ENCODE assay signal across 28 mouse cellular contexts in genomic region chr2:168526547-168527429, GRCm38 (mm10).
DNase-seq lines count a peak whose midpoint lies in the region; ATAC-seq lines count a peak whose summit lies in the region.
"Had no signal": no experiment of that assay in that cellular context is flagged by ENCODE, and none has a peak within 500 bp of the region (broad histone marks: within the 10 kb centered on the region; RNA-seq: fewer than 3 reads in every experiment).

No protein-coding gene starts in this region.

- H3K9ac ChIP-seq in limb, embryonic 13.5 days: no peak overlapping the region
- H3K9ac ChIP-seq: embryonic facial prominence, embryonic 12.5 days; forebrain, embryonic 13.5 days; heart, embryonic 15.5 days; hindbrain, embryonic 13.5 days; kidney, embryonic 15.5 days; liver, embryonic 12.5 days had no signal

- peaks cover 12% of the 10 kb centered on the region; the same call in 1 of the 2 replicates for H3K36me3 ChIP-seq in limb, embryonic 13.5 days
- H3K36me3 ChIP-seq: embryonic facial prominence, embryonic 12.5 days; kidney, embryonic 15.5 days; liver, embryonic 12.5 days; midbrain, embryonic 10.5 days had no signal

- H3K27ac ChIP-seq in limb, embryonic 13.5 days: 0 out of 2 replicates have a peak overlapping the region, but pooled peaks have one; percentile 28
- H3K27ac ChIP-seq: embryonic facial prominence, embryonic 12.5 days; heart, adult 2 months; kidney, embryonic 15.5 days; left cerebral cortex, adult 2 months; liver, embryonic 12.5 days had no signal

- H3K27me3 ChIP-seq in limb, embryonic 13.5 days: peaks cover 5% of the 10 kb centered on the region; the same call in 1 of the 2 replicates
- H3K27me3 ChIP-seq: embryonic facial prominence, embryonic 12.5 days; forebrain, embryonic 13.5 days; heart, embryonic 15.5 days had no signal

- H3K9me3 ChIP-seq in limb, embryonic 13.5 days: 0 out of 2 replicates have a peak, but pooled peaks cover 7% of the 10 kb centered on the region
- H3K9me3 ChIP-seq: embryonic facial prominence, embryonic 12.5 days; heart, embryonic 15.5 days; kidney, embryonic 15.5 days; liver, embryonic 12.5 days; midbrain, embryonic 10.5 days had no signal

- WGBS in limb, embryonic 13.5 days: 58% methylated on average over 18 of the region's 18 CpGs

- ATAC-seq in limb, embryonic 13.5 days (ENCODE audit: low FRiP score, low read depth): no peak
- ATAC-seq: forebrain, embryonic 13.5 days; inflammation-experienced regulatory T-cells, adult 6 months; liver, embryonic 12.5 days had no signal

- H3K4me3 ChIP-seq in limb, embryonic 13.5 days: no peak overlapping the region
- H3K4me3 ChIP-seq: embryonic facial prominence, embryonic 12.5 days; erythroblast, embryonic 14.5 days; forebrain, embryonic 13.5 days; heart, adult 2 months; heart, embryonic 15.5 days; hindbrain, embryonic 13.5 days; kidney, embryonic 15.5 days; left cerebral cortex, adult 2 months; liver, embryonic 12.5 days; midbrain, embryonic 10.5 days had no signal

- H3K4me1 ChIP-seq in limb, embryonic 13.5 days: peaks cover 49% of the 10 kb centered on the region

- DNase-seq in retina, postnatal 1 day: peak; percentile 30
- no peak for DNase-seq in retina, embryonic 14.5 days (ENCODE audit: low spot score)
- DNase-seq in ZHBTc4 (ENCODE audit: low read depth, low spot score): peak; percentile 55
- DNase-seq in left cerebral cortex, adult 11 months (ENCODE audit: low spot score): no peak
- no peak for DNase-seq in urinary bladder, adult 18-20 months (ENCODE audit: low spot score in 2 of 2)
- no peak for DNase-seq in spleen, postnatal 36 days (ENCODE audit: low spot score in 2 of 2)
- DNase-seq: adrenal gland, adult 2 months; cerebellum, adult 18-20 months; cerebellum, postnatal 14 days; gastrocnemius, postnatal 10 days; heart, adult 2 months; heart, postnatal 36 days; kidney, postnatal 4 days; layer of hippocampus, adult 9-11 months; lung, adult 18-20 months; lung, postnatal 10 days; thymus, postnatal 14 days had no signal

- H3K4me2 ChIP-seq in limb, embryonic 13.5 days (replicated peaks): no peak overlapping the region
- H3K4me2 ChIP-seq: liver, embryonic 12.5 days had no signal

Comparison
In these comparisons a context has a peak if more than half of its experiments do, and no peak if none do; other contexts are left out.
1. DNase-seq: peak in retina, postnatal 1 day (single experiment) and ZHBTc4 (single experiment); none in retina, embryonic 14.5 days (single experiment), left cerebral cortex, adult 11 months (single experiment), urinary bladder, adult 18-20 months (0 of 2) and spleen, postnatal 36 days (0 of 2).